Mouse (Mus musculus): Measurements from ENCODE around the gene Trp73. TPM values are rescaled to one million over a fixed set of nuclear protein-coding genes. Genes with fewer than 3 reads are reported as not detected.

Gene Trp73
- polyA plus RNA-seq, 1 experiment from 2014 or later, result 0.17 TPM

GRCm38 (mm10) chr4:154019571-154019970 is 120.4 kb downstream of the Trp73 start:
- Histone ChIP-seq H3K9ac (no peak overlapping the region), H3K9me3 (ENCODE audit: low read depth, low read length) (no peaks in the 10 kb centered on the region), H3K4me2 (no peak overlapping the region), H3K4me3 (ENCODE audit: low read depth, low read length) (no peak overlapping the region), H3K4me1 (ENCODE audit: insufficient read depth) (no peaks in the 10 kb centered on the region), H3K36me3 (ENCODE audit: insufficient read depth) (peaks cover 79% of the 10 kb centered on the region), H3K27me3 (ENCODE audit: insufficient read depth, low read length) (no peaks in the 10 kb centered on the region), H3K27ac (ENCODE audit: low read depth) (no peak overlapping the region)
- peak; percentile 66 for TF ChIP-seq CTCF (IDR thresholded peaks at IDR 0.05; ENCODE audit: low read depth)
- ATAC-seq (ENCODE audit: insufficient read depth) (no peak), DNase-seq (peak; percentile 45)
- WGBS, result 70% methylated on average over 7 of the region's 7 CpGs

GRCm38 (mm10) chr4:154015476-154015875 is 124.5 kb downstream of the Trp73 start:
- H3K27ac ChIP-seq (ENCODE audit: low read depth), result no peak overlapping the region
- peaks cover 12% of the 10 kb centered on the region for H3K4me1 ChIP-seq (ENCODE audit: insufficient read depth)
- no peak for TF ChIP-seq CTCF (IDR thresholded peaks at IDR 0.05; ENCODE audit: low read depth)
- H3K9me3 ChIP-seq (ENCODE audit: low read depth, low read length), result no peaks in the 10 kb centered on the region
- H3K36me3 ChIP-seq (ENCODE audit: insufficient read depth), result peaks cover 66% of the 10 kb centered on the region
- H3K4me3 ChIP-seq (ENCODE audit: low read depth, low read length), result no peak overlapping the region
- ATAC-seq (ENCODE audit: insufficient read depth) (no peak), DNase-seq (no peak)
- no peak overlapping the region for H3K9ac ChIP-seq
- H3K4me2 ChIP-seq, result no peak overlapping the region
- 94% methylated on average over 11 of the region's 11 CpGs for WGBS
- no peaks in the 10 kb centered on the region for H3K27me3 ChIP-seq (ENCODE audit: insufficient read depth, low read length)

GRCm38 (mm10) chr4:154012132-154012882 is 127.7 kb downstream of the Trp73 start:
- Histone ChIP-seq H3K9me3 (ENCODE audit: low read depth, low read length) (no peaks in the 10 kb centered on the region), H3K4me2 (peak overlapping the region; percentile 96), H3K27me3 (ENCODE audit: insufficient read depth, low read length) (no peaks in the 10 kb centered on the region), H3K9ac (peak overlapping the region; percentile 91), H3K4me3 (ENCODE audit: low read depth, low read length) (peak overlapping the region; percentile 99), H3K36me3 (ENCODE audit: insufficient read depth) (peaks cover 35% of the 10 kb centered on the region), H3K4me1 (ENCODE audit: insufficient read depth) (peaks cover 12% of the 10 kb centered on the region), H3K27ac (ENCODE audit: low read depth) (peak overlapping the region; percentile 46; the same call in 1 of the 2 replicates)
- TF ChIP-seq CTCF (IDR thresholded peaks at IDR 0.05; ENCODE audit: low read depth), result no peak
- DNase-seq, result peak; percentile 20
- no peak for ATAC-seq (ENCODE audit: insufficient read depth)
- 2% methylated on average over 51 of the region's 55 CpGs for WGBS

GRCm38 (mm10) chr4:154011646-154012089 is 128.3 kb downstream of the Trp73 start, which contains the start of gene Lrrc47:
Lrrc47 (plus strand) TSS chr4:154011731.
- TF ChIP-seq CTCF (IDR thresholded peaks at IDR 0.05; ENCODE audit: low read depth), result no peak
- Histone ChIP-seq H3K4me3 (ENCODE audit: low read depth, low read length) (peak within 1 kb of the TSS; percentile 99), H3K4me1 (ENCODE audit: insufficient read depth) (peaks cover 12% of the 10 kb centered on the region), H3K4me2 (peak within 1 kb of the TSS; percentile 96), H3K36me3 (ENCODE audit: insufficient read depth) (peaks cover 35% of the 10 kb centered on the region), H3K27me3 (ENCODE audit: insufficient read depth, low read length) (no peaks in the 10 kb centered on the region), H3K9me3 (ENCODE audit: low read depth, low read length) (no peaks in the 10 kb centered on the region), H3K27ac (ENCODE audit: low read depth) (peak within 1 kb of the TSS; percentile 46; the same call in 1 of the 2 replicates), H3K9ac (peak within 1 kb of the TSS; percentile 91)
- under 1% methylated on average over 57 of the region's 59 CpGs for WGBS
- DNase-seq (peak; percentile 93), ATAC-seq (ENCODE audit: insufficient read depth) (peak; percentile 96)

- Histone ChIP-seq H3K4me1 (ENCODE audit: insufficient read depth) (peaks cover 12% of the 10 kb centered on the region), H3K4me2 (peak overlapping the region; percentile 96), H3K4me3 (ENCODE audit: low read depth, low read length) (peak overlapping the region; percentile 99), H3K9me3 (ENCODE audit: low read depth, low read length) (no peaks in the 10 kb centered on the region), H3K9ac (peak overlapping the region; percentile 91), H3K36me3 (ENCODE audit: insufficient read depth) (peaks cover 35% of the 10 kb centered on the region), H3K27me3 (ENCODE audit: insufficient read depth, low read length) (no peaks in the 10 kb centered on the region), H3K27ac (ENCODE audit: low read depth) (0 out of 2 replicates have a peak overlapping the region, but pooled peaks have one; percentile 42)
- DNase-seq, result no peak
- ATAC-seq (ENCODE audit: insufficient read depth), result peak; percentile 50
- TF ChIP-seq CTCF (IDR thresholded peaks at IDR 0.05; ENCODE audit: low read depth), result no peak
- WGBS, result 28% methylated on average over 13 of the region's 13 CpGs
These were observed 128.9 kb downstream of the Trp73 start for GRCm38 (mm10) chr4:154010907-154011645.

- DNase-seq (no peak), ATAC-seq (ENCODE audit: insufficient read depth) (no peak)
- no peak overlapping the region for H3K27ac ChIP-seq (ENCODE audit: low read depth)
- no peak overlapping the region for H3K4me2 ChIP-seq
- no peak overlapping the region for H3K4me3 ChIP-seq (ENCODE audit: low read depth, low read length)
- WGBS, result 49% methylated on average over 4 of the region's 4 CpGs
- peaks cover 28% of the 10 kb centered on the region for H3K36me3 ChIP-seq (ENCODE audit: insufficient read depth)
- TF ChIP-seq CTCF (IDR thresholded peaks at IDR 0.05; ENCODE audit: low read depth), result no peak
- no peak overlapping the region for H3K9ac ChIP-seq
- H3K9me3 ChIP-seq (ENCODE audit: low read depth, low read length), result no peaks in the 10 kb centered on the region
- peaks cover 3% of the 10 kb centered on the region for H3K4me1 ChIP-seq (ENCODE audit: insufficient read depth)
- H3K27me3 ChIP-seq (ENCODE audit: insufficient read depth, low read length), result no peaks in the 10 kb centered on the region
These were observed 132.2 kb downstream of the Trp73 start for GRCm38 (mm10) chr4:154007759-154008158.

GRCm38 (mm10) chr4:154006264-154006663 is 133.7 kb downstream of the Trp73 start:
- 93% methylated on average over 6 of the region's 6 CpGs for WGBS
- Histone ChIP-seq H3K4me2 (no peak overlapping the region), H3K27me3 (ENCODE audit: insufficient read depth, low read length) (no peaks in the 10 kb centered on the region), H3K4me3 (ENCODE audit: low read depth, low read length) (no peak overlapping the region), H3K9ac (no peak overlapping the region), H3K36me3 (ENCODE audit: insufficient read depth) (peaks cover 37% of the 10 kb centered on the region), H3K27ac (ENCODE audit: low read depth) (no peak overlapping the region), H3K9me3 (ENCODE audit: low read depth, low read length) (no peaks in the 10 kb centered on the region), H3K4me1 (ENCODE audit: insufficient read depth) (no peaks in the 10 kb centered on the region)
- ATAC-seq (ENCODE audit: insufficient read depth) (no peak), DNase-seq (no peak)
- TF ChIP-seq CTCF (IDR thresholded peaks at IDR 0.05; ENCODE audit: low read depth), result no peak

Other genes starting within 250 kb of the Trp73 start
- 86.9 and 91.4 TPM in 2 replicates for gene A430005L14Rik, start 183.0 kb downstream of the Trp73 start, polyA plus RNA-seq (2014; fragmentation: Nextera tagmentation; extraction: Ambion mirVana)
- 11.1 and 12.4 TPM in 2 replicates for gene Dffb, start 165.1 kb downstream of the Trp73 start, polyA plus RNA-seq (2014; fragmentation: Nextera tagmentation; extraction: Ambion mirVana)
- gene Cep104, start 165.0 kb downstream of the Trp73 start, polyA plus RNA-seq (2014; fragmentation: Nextera tagmentation; extraction: Ambion mirVana), result 18.9 and 21.4 TPM in 2 replicates
- gene Lrrc47, start 128.5 kb downstream of the Trp73 start, polyA plus RNA-seq (2014; fragmentation: Nextera tagmentation; extraction: Ambion mirVana), result 13.2 and 13.6 TPM in 2 replicates
- gene Smim1, start 114.0 kb downstream of the Trp73 start, polyA plus RNA-seq (2014; fragmentation: Nextera tagmentation; extraction: Ambion mirVana), result 33.3 and 37.2 TPM in 2 replicates
- 0.08 TPM in 1 of 2 replicates, not detected in the other for gene Ccdc27, start 97.5 kb downstream of the Trp73 start, polyA plus RNA-seq (2014; fragmentation: Nextera tagmentation; extraction: Ambion mirVana)
- gene Wrap73, start 2.2 kb upstream of the Trp73 start, polyA plus RNA-seq (2014; fragmentation: Nextera tagmentation; extraction: Ambion mirVana), result 36.2 and 38.0 TPM in 2 replicates
- 142 and 151 TPM in 2 replicates for gene Tprgl, start 20.5 kb upstream of the Trp73 start, polyA plus RNA-seq (2014; fragmentation: Nextera tagmentation; extraction: Ambion mirVana)
- 14.8 and 18.0 TPM in 2 replicates for gene Megf6, start 30.5 kb upstream of the Trp73 start, polyA plus RNA-seq (2014; fragmentation: Nextera tagmentation; extraction: Ambion mirVana)
- gene Arhgef16, start 161.5 kb upstream of the Trp73 start, polyA plus RNA-seq (2014; fragmentation: Nextera tagmentation; extraction: Ambion mirVana), result 15.4 and 16.2 TPM in 2 replicates
- gene B230104I21Rik, start 195.9 kb upstream of the Trp73 start, polyA plus RNA-seq (2014; fragmentation: Nextera tagmentation; extraction: Ambion mirVana), result not detected in 2 replicates